Mouse (Mus musculus): ENCODE measurements around the gene Fam57a. TPM values are rescaled to one million over a fixed set of nuclear protein-coding genes. Genes with fewer than 3 reads are reported as not detected.

The Fam57a gene
- total RNA-seq, 2 experiments from 2014 or later: 0.17 to 1.5 TPM

DNA sequence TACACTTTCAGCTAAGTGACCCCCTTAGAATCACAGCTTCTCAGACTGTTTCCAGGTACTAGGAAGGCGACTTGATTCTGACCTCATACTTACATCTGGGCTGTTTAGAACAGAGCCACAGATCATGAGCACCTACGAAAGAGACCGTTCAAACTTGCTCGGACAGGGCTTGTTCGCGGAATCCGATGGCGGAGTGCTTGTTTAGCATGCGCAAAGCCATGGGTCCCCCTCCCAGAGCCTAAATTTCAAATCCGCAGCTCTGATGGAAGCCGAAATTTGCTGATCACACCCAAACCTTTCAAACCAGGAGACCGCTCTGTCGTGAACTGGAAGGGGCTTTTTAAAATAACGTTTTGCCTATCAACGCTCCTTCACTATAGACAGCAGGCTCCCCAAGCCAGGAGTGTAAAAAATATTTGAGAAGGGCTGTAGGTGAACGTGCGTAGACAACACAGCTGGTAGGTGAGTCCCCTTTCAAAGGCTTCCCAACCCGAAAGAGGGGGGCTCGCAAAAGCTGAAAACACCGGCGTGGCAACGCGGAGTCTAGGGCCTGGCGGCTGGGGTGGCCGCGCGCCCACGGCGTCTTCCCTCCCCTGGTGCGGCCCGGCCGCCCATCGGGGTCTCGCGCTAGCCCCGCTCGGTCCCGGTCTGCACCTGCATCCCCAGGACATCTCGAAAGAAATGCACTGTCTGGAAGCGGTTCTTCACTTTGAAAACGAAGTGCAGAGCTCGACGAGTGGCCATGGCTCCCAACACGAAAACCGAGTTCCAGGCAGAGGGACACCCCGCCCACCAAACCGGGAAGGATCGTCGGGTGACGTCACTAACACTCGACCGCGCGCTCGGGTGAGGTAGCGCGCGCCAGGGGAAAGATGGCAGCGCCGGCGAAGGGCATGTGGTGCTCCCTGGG lies 63.7 kb downstream of the Fam57a start, which contains the start of the genes Mrm3 and Glod4:
TSS of gene Mrm3 (plus strand) at position 815 of the 910 bp plus-strand sequence.
TSS of gene Glod4 (minus strand) at position 825 of the 910 bp plus-strand sequence.
- peak; percentile 98 for ATAC-seq (replicated peaks; ENCODE audit: low FRiP score, poor library complexity, severe bottlenecking)

DNA sequence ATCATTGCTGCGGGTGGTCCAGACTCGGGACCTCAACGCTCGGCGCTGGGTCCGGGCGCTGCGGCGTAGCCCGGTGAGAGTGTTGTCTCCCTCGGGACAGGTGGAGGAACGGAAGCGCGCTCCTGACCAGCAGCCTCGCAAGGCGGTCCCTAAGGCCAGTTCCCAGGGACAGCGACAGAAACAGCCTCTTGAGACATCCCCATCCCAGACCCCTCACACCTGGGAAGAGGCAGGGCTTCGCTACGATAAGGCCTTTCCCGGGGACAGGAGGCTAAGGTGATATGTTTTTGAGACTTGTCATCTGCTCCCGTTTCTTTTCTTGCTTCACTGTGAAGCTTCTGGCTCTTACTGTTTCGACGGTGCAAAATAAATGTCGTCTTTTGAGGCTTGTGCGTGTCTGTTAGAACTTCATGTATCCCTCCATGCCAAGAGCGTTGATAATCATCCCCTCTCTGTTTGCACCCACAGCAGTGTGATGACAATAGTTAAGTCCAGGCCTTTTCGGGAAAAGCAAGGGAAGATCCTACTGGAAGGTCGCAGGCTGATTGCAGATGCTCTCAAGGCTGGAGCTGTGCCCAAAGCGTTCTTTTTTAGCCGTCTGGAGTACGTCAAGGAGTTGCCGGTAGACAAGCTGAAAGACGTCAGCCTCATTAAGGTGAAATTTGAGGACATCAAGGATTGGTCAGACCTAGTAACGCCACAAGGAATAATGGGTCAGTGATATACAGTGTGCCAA lies 64.5 kb downstream of the Fam57a start:
- ATAC-seq (replicated peaks; ENCODE audit: low FRiP score, poor library complexity, severe bottlenecking): no peak; the same call in 1 of the 2 replicates

DNA sequence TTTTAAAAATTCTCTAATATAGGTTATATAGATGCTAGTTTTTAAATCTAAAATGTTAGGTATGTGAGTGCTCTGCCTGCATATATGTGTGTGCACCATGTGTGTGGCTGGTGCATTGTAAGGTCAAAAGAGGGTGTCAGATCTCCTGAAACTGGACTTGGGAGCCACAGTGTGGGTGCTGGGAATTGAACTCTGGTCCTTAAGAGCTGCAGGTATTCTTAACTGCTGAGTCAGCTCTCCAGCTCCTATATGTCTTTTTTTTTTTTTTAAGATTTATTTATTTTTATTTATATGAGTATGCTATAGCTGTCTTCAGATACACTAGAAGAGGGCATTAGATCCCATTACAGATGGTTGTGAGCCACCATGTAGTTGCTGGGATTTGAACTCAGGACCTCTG lies 67.0 kb downstream of the Fam57a start:
- ATAC-seq (replicated peaks; ENCODE audit: low FRiP score, poor library complexity, severe bottlenecking): no peak

DNA sequence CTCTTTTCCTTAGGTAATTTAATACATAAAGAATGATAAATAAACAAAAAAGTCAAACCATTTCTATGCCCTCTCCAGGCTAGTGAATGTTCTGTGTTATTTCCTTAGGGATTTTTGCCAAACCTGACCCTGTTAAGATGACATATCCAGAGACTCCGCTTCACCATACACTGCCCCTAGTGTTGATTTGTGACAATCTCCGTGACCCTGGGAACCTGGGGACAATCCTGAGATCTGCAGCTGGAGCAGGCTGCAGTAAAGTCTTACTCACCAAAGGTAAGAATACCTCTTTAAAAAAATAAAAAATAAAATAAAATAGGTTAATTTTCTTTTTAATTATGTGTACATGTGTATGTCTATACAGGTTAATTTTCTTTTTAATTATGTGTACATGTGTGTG lies 67.8 kb downstream of the Fam57a start:
- ATAC-seq (replicated peaks; ENCODE audit: low FRiP score, poor library complexity, severe bottlenecking): no peak

DNA sequence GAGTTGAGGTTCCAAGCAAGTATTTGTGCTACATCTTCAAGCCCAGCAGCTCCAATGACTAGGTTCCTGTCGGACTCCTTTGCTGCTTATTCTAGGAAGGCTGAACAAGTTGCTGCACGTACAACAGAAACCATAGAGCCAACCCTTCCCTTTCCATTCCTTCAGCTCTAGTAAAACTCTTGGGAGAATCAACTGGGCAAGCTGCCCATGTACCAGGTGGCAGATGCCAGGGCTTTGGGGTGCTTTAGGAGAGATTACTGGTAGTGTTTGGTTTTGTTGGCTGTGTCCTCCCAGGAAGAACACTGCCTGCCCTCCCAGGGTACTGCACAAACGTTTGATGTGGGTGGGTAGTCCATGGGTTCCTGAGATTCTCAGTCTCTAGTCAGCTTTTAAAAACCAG lies 72.6 kb downstream of the Fam57a start:
- ATAC-seq (replicated peaks; ENCODE audit: low FRiP score, poor library complexity, severe bottlenecking): no peak

DNA sequence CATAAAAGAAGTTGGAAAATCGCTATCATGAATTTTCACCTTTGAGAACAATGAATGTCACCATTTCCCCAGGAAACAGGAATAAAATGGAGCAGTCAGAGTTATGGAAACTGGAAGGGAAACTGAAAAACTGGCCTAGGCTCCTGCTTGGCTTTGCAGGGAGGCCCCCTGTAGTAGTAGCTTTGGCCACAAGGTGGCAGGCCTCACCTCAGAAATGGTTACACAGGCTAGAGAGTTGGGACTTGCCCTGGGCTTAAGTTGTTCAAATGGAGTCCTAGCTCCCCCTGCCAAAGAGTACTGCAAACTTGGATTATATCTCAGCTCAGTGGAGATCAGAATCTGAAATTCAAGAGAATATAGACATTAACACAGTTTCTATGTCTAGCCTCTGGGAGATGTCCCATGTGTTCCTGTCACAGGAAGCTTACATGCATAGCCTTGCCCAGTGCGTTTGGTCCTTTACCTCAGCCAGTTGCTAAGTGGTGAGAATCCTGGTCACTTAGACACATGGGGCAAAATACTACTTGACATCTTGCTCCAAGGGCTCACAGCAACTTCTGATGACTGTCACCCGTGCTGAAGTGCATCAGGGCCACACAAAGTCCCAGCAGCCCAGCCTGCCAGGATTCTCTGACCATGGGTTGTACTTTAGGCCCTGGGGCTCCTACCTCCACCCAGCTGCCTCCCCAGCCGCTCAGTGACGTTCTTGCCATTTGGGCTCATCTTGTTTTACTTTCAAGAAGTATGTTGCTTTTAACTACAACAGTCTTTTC lies 73.9 kb downstream of the Fam57a start:
- peak; percentile 86 for ATAC-seq (replicated peaks; ENCODE audit: low FRiP score, poor library complexity, severe bottlenecking)

DNA sequence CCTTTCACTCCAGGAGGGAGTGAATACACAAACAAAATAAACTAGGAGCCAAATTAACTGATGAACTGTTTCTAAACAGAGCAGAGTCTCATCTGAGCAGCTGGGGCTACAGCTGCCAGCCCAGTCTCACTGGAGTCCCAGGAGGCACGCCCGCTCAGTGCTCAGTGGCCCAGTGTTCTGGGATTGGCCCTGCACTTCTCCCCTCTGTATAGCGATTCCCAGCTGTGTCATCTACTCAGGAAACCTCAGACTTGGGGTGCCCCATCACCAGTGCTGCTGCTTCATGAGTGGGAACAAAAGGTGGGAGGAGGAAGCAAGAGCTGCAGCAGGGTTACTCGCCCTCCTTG lies 74.4 kb downstream of the Fam57a start:
- no peak for ATAC-seq (replicated peaks; ENCODE audit: low FRiP score, poor library complexity, severe bottlenecking)

DNA sequence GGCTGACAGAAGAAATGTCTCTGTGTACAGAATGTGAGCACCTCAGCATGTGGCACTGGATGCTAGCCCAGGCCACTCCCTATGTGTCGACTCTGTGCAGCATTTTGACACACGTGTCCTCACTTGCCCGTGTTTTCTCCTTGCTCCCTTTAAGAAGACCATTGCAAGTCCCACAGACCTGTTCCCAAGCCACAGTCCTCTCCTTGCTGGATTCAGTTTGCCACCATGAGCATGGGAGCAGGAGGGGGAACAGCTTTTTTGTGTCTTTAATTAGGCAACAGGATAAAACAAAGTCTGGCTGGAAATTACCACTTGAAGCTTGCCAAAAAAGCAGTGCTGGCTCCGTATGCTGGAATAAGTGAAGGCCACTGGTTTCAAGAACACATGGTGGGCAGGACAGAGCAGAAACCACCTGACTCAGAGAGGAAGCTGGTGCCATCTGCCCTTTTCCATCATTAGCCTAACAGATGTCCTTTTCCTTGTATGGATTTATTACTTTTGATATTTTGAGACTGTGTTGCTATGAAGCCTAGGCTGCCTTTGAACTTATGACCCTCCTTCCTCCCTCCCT lies 76.0 kb downstream of the Fam57a start:
- ATAC-seq (replicated peaks; ENCODE audit: low FRiP score, poor library complexity, severe bottlenecking): no peak

DNA sequence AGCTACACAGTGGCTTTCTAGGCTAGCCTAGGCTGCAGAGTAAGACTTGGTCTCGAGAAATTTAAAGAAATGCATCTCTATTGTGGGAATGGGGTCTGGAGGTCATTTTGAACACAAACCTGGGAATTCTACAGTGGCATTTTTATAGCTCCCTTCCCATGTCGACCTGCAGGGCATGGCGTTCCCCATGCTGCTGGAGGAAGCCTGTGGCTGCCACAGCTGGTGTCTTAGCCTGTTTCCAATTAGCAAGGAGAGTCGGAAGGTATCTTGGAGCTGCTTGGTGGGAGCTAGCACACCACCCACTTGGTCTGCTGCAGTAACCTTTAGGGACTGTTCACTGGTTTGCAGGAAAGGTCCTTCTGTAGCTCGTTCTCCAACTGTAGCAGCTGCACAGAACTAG lies 76.7 kb downstream of the Fam57a start:
- ATAC-seq (replicated peaks; ENCODE audit: low FRiP score, poor library complexity, severe bottlenecking): no peak

DNA sequence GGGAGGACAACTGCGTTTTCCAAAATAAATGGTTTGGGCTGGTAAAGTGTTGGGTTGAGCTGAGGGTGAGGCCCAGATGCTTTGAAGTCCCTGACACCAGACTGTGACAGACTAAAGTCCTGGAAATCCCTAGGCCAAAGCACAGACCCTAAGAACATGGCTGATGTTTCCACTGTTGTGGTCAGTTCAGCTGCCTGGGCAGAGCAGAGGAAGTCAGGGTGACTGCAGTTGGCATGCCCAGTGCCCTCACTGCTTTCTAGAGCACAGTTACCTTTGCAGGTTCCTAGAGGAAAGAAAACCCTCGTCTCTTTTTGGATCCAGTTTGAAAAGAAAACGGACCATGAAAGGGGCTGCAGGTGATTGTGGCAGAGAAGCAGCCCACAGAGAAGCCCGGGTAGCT lies 77.9 kb downstream of the Fam57a start:
- no peak for ATAC-seq (replicated peaks; ENCODE audit: low FRiP score, poor library complexity, severe bottlenecking)

DNA sequence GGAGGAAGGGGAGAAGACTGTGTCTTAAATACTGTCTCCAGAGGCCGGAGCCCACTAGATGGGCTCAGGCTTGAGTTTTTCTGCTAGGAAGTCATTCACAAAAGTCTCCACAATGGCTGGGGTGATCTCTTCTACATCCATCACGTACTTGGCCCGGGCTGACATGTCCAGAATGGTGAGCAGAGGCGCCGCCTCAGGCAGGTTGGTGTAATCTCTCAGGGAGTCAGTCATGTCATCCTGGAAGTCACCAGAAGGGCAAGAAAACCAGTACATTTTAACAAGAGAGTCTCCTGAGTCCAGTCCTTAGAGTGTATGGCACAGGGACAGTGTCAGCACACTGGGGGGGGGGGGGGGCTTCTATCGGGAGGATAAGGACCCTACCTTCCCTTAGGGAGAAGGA lies 79.0 kb downstream of the Fam57a start:
- no peak for ATAC-seq (replicated peaks; ENCODE audit: low FRiP score, poor library complexity, severe bottlenecking)

DNA sequence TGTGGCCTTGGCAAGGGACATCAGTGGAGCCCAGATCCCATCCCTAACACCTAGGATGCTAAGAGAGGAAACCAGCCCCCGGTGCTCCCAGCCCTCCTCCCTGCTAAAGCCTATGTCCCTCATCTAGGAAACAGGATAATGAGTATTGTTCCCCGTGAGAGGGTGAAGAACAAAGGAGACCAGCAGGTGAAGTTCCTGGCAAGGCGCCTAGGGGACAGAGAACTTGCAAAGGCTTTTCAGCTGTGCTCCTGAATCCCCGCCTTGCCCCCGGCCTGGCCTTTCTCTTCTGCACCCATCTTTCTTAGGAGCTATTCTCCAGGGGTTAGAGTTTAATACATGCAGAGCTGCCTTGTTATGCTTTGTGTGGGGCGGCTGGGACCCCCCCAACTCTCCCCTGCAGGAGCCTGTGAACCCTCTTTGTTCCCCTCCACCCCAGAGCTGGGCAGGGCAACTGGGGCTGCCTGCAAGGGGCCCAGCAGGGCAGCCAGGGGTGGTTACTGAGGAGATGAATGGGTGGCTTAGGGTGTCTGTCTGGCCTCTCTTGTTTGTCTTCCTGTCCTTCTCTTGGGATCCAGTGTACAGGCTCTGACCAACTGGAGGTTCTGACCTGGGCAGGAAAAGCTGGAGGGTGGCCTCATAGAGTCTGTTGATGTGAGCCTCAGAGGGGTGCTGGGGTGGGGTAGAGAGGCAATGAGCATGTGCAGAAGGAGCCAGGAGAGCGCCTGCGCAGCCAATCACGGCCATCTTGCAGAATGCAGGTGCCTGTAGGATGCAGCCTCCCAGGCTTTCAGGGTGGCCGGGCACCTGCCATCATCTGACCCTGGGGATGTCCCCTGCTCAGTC lies 81.0 kb downstream of the Fam57a start:
- ATAC-seq (replicated peaks; ENCODE audit: low FRiP score, poor library complexity, severe bottlenecking): no peak

DNA sequence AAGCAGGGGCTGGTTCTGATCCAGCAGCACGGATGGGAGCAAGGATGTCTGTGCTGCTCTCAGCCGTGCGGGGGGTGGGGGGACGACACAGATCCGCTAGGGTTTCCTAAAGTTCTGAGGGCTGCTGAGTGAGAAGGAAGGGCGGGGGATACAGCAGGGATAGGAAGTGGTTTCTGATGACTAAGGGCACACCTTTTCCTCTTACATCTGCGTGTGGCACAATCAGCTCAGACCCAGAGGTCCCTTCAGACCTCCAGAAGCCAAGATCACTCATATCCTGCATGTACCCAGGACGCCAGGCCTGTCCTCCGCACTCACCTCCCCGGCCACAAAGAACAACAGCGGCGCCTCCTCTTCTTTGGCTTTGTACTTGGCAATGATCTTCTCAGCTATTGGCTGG lies 81.8 kb downstream of the Fam57a start:
- ATAC-seq (replicated peaks; ENCODE audit: low FRiP score, poor library complexity, severe bottlenecking): no peak

DNA sequence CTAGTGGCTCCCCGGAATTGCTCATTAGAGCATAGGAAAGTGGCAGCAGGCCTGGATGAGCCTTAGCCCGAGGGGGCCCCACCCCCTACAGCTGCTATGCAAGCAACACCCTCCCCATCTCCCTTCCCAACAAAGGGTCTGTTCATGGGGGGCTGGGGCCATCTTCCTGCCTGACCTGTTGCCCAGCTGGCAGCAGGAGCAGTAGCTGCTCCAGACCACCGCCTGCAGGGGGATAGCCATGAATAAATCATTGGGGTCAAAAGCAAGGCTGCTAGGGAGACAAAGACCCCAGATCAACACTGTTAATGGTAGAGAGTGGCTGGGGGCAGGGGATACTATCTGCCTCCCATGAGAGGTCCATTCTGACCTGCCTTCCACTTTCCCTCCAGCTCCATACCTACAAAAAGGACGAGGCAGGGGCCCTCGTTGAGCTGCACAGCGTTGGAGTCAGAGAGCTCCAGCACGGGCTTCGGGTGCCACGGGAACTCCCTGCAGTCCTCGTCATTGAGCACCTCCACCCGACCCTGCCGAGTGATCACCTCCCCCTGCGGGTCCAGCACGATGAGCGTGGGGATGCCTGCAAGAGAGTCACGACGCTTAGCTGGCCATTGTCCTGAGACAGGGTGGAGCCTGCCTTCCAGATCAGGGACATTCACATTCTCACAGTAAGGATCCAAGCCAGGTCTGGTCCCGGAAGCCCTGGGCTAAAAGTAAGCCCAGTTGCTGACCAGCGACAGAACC lies 83.3 kb downstream of the Fam57a start:
- no peak for ATAC-seq (replicated peaks; ENCODE audit: low FRiP score, poor library complexity, severe bottlenecking)

Other genes starting within 250 kb of the Fam57a start
- 5.6 and 11.1 TPM in 2 replicates for gene Rph3al, start 241.2 kb upstream of the Fam57a start, total RNA-seq (2015; ENCODE audit: low replicate concordance)
- 7.5 and 10.3 TPM in 2 replicates for gene Rph3al, start 241.2 kb upstream of the Fam57a start, total RNA-seq (2017; ENCODE audit: low replicate concordance)
- gene 1700016K19Rik, start 179.8 kb upstream of the Fam57a start, total RNA-seq (2015; ENCODE audit: low replicate concordance): not detected in 2 replicates
- gene 1700016K19Rik, start 179.8 kb upstream of the Fam57a start, total RNA-seq (2017; ENCODE audit: low replicate concordance): not detected in 2 replicates
- gene Rflnb, start 151.9 kb upstream of the Fam57a start, total RNA-seq (2015; ENCODE audit: low replicate concordance): 19.6 and 22.5 TPM in 2 replicates
- 23.4 and 23.6 TPM in 2 replicates for gene Rflnb, start 151.9 kb upstream of the Fam57a start, total RNA-seq (2017; ENCODE audit: low replicate concordance)
- 9.4 and 14.6 TPM in 2 replicates for gene Vps53, start within 50 bp of the Fam57a start, total RNA-seq (2015; ENCODE audit: low replicate concordance)
- 13.0 and 13.1 TPM in 2 replicates for gene Vps53, start within 50 bp of the Fam57a start, total RNA-seq (2017; ENCODE audit: low replicate concordance)
- gene Dbil5, start 37.9 kb downstream of the Fam57a start, total RNA-seq (2015; ENCODE audit: low replicate concordance): not detected in 2 replicates
- not detected in 2 replicates for gene Dbil5, start 37.9 kb downstream of the Fam57a start, total RNA-seq (2017; ENCODE audit: low replicate concordance)
- 2.9 TPM in 1 of 2 replicates, not detected in the other for gene Gemin4, start 38.0 kb downstream of the Fam57a start, total RNA-seq (2015; ENCODE audit: low replicate concordance)
- 0.42 TPM in 1 of 2 replicates, not detected in the other for gene Gemin4, start 38.0 kb downstream of the Fam57a start, total RNA-seq (2017; ENCODE audit: low replicate concordance)
- gene Mrm3, start 64.0 kb downstream of the Fam57a start, total RNA-seq (2015; ENCODE audit: low replicate concordance): 2.7 and 4.2 TPM in 2 replicates
- 3.2 and 4.7 TPM in 2 replicates for gene Mrm3, start 64.0 kb downstream of the Fam57a start, total RNA-seq (2017; ENCODE audit: low replicate concordance)
- gene Glod4, start 64.1 kb downstream of the Fam57a start, total RNA-seq (2015; ENCODE audit: low replicate concordance): 12.1 and 31.5 TPM in 2 replicates
- gene Glod4, start 64.1 kb downstream of the Fam57a start, total RNA-seq (2017; ENCODE audit: low replicate concordance): 16.7 and 55.0 TPM in 2 replicates
- 5.0 and 9.0 TPM in 2 replicates for gene Nxn, start 219.5 kb downstream of the Fam57a start, total RNA-seq (2015; ENCODE audit: low replicate concordance)
- 3.2 and 3.7 TPM in 2 replicates for gene Nxn, start 219.5 kb downstream of the Fam57a start, total RNA-seq (2017; ENCODE audit: low replicate concordance)
- 5.4 and 6.3 TPM in 2 replicates for gene Timm22, start 227.3 kb downstream of the Fam57a start, total RNA-seq (2015; ENCODE audit: low replicate concordance)
- gene Timm22, start 227.3 kb downstream of the Fam57a start, total RNA-seq (2017; ENCODE audit: low replicate concordance): 1.6 and 1.7 TPM in 2 replicates

Data from erythroblast, adult 5-6 weeks (primary cell).